Mouse (Mus musculus) adrenal gland, postnatal 14 days (tissue): ENCODE data around the gene S100a3. TPM values are rescaled to one million over a fixed set of nuclear protein-coding genes. Genes with fewer than 3 reads are reported as not detected.

Source experiments
- DNase-seq: peaks from one replicate; pipeline ENCODE4 v3.0.0; 2021; ENCODE audit warnings: mixed read lengths
- total RNA-seq: library from RNA; stranded (reverse); gene quantifications from 2 replicates; pipeline ENCODE4 v1.2.3, GENCODE M21; 2021

The S100a3 gene
- total RNA-seq, 1 experiment from 2014 or later = not detected

- DNase-seq = no peak
Observed at GRCm38 (mm10) chr3:90626266-90627021, 66.1 kb downstream of the S100a3 start.

- DNase-seq = no peak
Observed at GRCm38 (mm10) chr3:90627366-90627765, 67.0 kb downstream of the S100a3 start.

- no peak for DNase-seq
Observed at GRCm38 (mm10) chr3:90627807-90628206, 67.4 kb downstream of the S100a3 start.

- DNase-seq = no peak
Observed at GRCm38 (mm10) chr3:90629298-90629697, 68.9 kb downstream of the S100a3 start.

- no peak for DNase-seq
Observed at GRCm38 (mm10) chr3:90631984-90632383, 71.6 kb downstream of the S100a3 start.

- DNase-seq = no peak
Observed at GRCm38 (mm10) chr3:90638511-90639275, 78.3 kb downstream of the S100a3 start.

GRCm38 (mm10) chr3:90639511-90640154 is 79.3 kb downstream of the S100a3 start:
- DNase-seq = peak; percentile 28

GRCm38 (mm10) chr3:90640981-90641380 is 80.6 kb downstream of the S100a3 start:
- no peak for DNase-seq

GRCm38 (mm10) chr3:90644220-90644619 is 83.8 kb downstream of the S100a3 start:
- peak; percentile 77 for DNase-seq

GRCm38 (mm10) chr3:90647291-90647690 is 86.9 kb downstream of the S100a3 start:
- no peak for DNase-seq

- no peak for DNase-seq
Observed at GRCm38 (mm10) chr3:90648981-90649380, 88.6 kb downstream of the S100a3 start.

GRCm38 (mm10) chr3:90649832-90650231 is 89.5 kb downstream of the S100a3 start:
- DNase-seq = no peak

Other genes starting within 250 kb of the S100a3 start
- 73.1 and 86.4 TPM in 2 replicates for gene Slc27a3, start 170.6 kb upstream of the S100a3 start, total RNA-seq
- gene Ints3, start 127.0 kb upstream of the S100a3 start, total RNA-seq = 59.5 and 62.4 TPM in 2 replicates
- gene Npr1, start 94.7 kb upstream of the S100a3 start, total RNA-seq = 120 and 132 TPM in 2 replicates
- 54.7 and 66.2 TPM in 2 replicates for gene Ilf2, start 84.5 kb upstream of the S100a3 start, total RNA-seq
- gene Snapin, start 69.5 kb upstream of the S100a3 start, total RNA-seq = 46.1 and 49.2 TPM in 2 replicates
- 108 and 112 TPM in 2 replicates for gene Chtop, start 51.1 kb upstream of the S100a3 start, total RNA-seq
- 294 and 337 TPM in 2 replicates for gene S100a1, start 46.2 kb upstream of the S100a3 start, total RNA-seq
- 75.0 and 84.7 TPM in 2 replicates for gene S100a13, start 46.1 kb upstream of the S100a3 start, total RNA-seq
- 0.56 and 0.85 TPM in 2 replicates for gene S100a14, start 33.7 kb upstream of the S100a3 start, total RNA-seq
- 63.6 and 71.4 TPM in 2 replicates for gene S100a16, start 23.3 kb upstream of the S100a3 start, total RNA-seq
- not detected in 2 replicates for gene S100a2, start 29.7 kb downstream of the S100a3 start, total RNA-seq
- gene Gm42674, start 41.3 kb downstream of the S100a3 start, total RNA-seq = not detected in 2 replicates
- gene S100a4, start 43.2 kb downstream of the S100a3 start, total RNA-seq = 9.6 and 18.7 TPM in 2 replicates
- not detected in 2 replicates for gene S100a5, start 47.9 kb downstream of the S100a3 start, total RNA-seq
- gene S100a6, start 52.3 kb downstream of the S100a3 start, total RNA-seq = 54.3 and 59.5 TPM in 2 replicates
- not detected in 2 replicates for gene S100a7a, start 93.4 kb downstream of the S100a3 start, total RNA-seq
- gene S100a8, start 108.4 kb downstream of the S100a3 start, total RNA-seq = 11.8 and 25.3 TPM in 2 replicates
- gene S100a9, start 135.1 kb downstream of the S100a3 start, total RNA-seq = 12.2 and 30.5 TPM in 2 replicates
- gene Pglyrp4, start 166.3 kb downstream of the S100a3 start, total RNA-seq = not detected in 2 replicates
- gene Gm5849, start 217.3 kb downstream of the S100a3 start, total RNA-seq = not detected in 2 replicates